Mouse (Mus musculus) spleen, postnatal 10 days (tissue): ENCODE measurements around the gene Slc26a9.

ENCODE experiments used
- DNase-seq, 2 experiments: peaks; one replicate each; pipeline ENCODE4 v3.0.0; 2021 to 2022; ENCODE audit warnings: low spot score in 2 of 2

The Slc26a9 gene

GRCm38 (mm10) chr1:131743868-131744464 is at the start of gene Slc26a9:
Gene Slc26a9, plus strand, starts transcription at chr1:131744022.
- no peak for DNase-seq

- DNase-seq: no peak
Observed at GRCm38 (mm10) chr1:131695308-131695707, 48.5 kb upstream of the Slc26a9 start.

GRCm38 (mm10) chr1:131696325-131696724 is 47.5 kb upstream of the Slc26a9 start:
- DNase-seq: no peak

- DNase-seq: no peak
Observed at GRCm38 (mm10) chr1:131698770-131699169, 45.1 kb upstream of the Slc26a9 start.

GRCm38 (mm10) chr1:131699642-131700041 is 44.2 kb upstream of the Slc26a9 start:
- DNase-seq: no peak

- no peak for DNase-seq
Observed at GRCm38 (mm10) chr1:131700447-131700846, 43.4 kb upstream of the Slc26a9 start.

GRCm38 (mm10) chr1:131701391-131701790 is 42.4 kb upstream of the Slc26a9 start:
- peak in 1 of 2 experiments; percentile 55 for DNase-seq

GRCm38 (mm10) chr1:131702094-131702766 is 41.6 kb upstream of the Slc26a9 start:
- DNase-seq: no peak

- DNase-seq: no peak
Observed at GRCm38 (mm10) chr1:131703482-131703881, 40.3 kb upstream of the Slc26a9 start.

- peak in 1 of 2 experiments; percentile 79 for DNase-seq
Observed at GRCm38 (mm10) chr1:131708338-131708737, 35.5 kb upstream of the Slc26a9 start.

GRCm38 (mm10) chr1:131711518-131711917 is 32.3 kb upstream of the Slc26a9 start:
- DNase-seq: no peak

- peak; percentile 64 to 86 for DNase-seq
Observed at GRCm38 (mm10) chr1:131712386-131712785, 31.4 kb upstream of the Slc26a9 start.

- no peak for DNase-seq
Observed at GRCm38 (mm10) chr1:131714388-131715337, 29.2 kb upstream of the Slc26a9 start.

- DNase-seq: no peak
Observed at GRCm38 (mm10) chr1:131718952-131719694, 24.7 kb upstream of the Slc26a9 start.

- no peak for DNase-seq
Observed at GRCm38 (mm10) chr1:131721989-131722388, 21.8 kb upstream of the Slc26a9 start.

- DNase-seq: no peak
Observed at GRCm38 (mm10) chr1:131723549-131723948, 20.3 kb upstream of the Slc26a9 start.

- DNase-seq: no peak
Observed at GRCm38 (mm10) chr1:131726586-131726985, 17.2 kb upstream of the Slc26a9 start.

GRCm38 (mm10) chr1:131730639-131731437 is 13.0 kb upstream of the Slc26a9 start:
- DNase-seq: no peak

GRCm38 (mm10) chr1:131733474-131734180 is 10.2 kb upstream of the Slc26a9 start:
- DNase-seq: no peak

GRCm38 (mm10) chr1:131734657-131735273 is 9.1 kb upstream of the Slc26a9 start:
- no peak for DNase-seq
